Mouse (Mus musculus): ENCODE results near the gene Pdlim1.

DNA sequence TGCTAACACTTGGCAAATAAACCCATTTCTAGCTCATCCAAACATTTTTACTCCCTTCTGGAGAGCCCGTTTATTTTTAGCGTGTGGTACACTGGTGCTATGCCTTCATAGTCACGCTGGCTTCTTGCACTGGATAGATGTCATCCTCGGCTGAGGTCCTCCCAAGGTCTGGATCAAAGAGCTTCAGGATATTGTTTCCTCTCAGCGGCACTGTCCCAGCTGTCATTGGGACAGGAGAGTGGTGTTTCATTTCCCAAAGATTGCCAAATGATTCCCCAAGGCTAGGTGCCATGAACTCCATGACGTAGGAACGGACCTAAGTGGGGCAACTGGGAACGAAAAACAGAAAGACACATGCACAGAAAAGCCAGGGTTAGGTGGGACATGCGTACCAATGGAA is 16.8 kb upstream of the Pdlim1 start:
- TF ChIP-seq CTCF (IDR thresholded peaks at IDR 0.05; ENCODE audit: borderline replicate concordance, control insufficient read depth, extremely low read depth, insufficient read depth, low read length, poor library complexity) (no peak), POLR2A (IDR thresholded peaks at IDR 0.05; ENCODE audit: control insufficient read depth, extremely low read depth, insufficient read depth, low read length, poor library complexity) (no peak)
